Comparison of ENCODE assay signal across 8 mouse cellular contexts in genomic region chr7:28373891-28374495, GRCm38 (mm10). TPM values are rescaled to one million over a fixed set of nuclear protein-coding genes. Genes with fewer than 3 reads are reported as not detected.
A peak's percentile ranks its signal among the peaks of the same experiment; 100 is the strongest.
DNase-seq lines count a peak whose midpoint lies in the region; ATAC-seq and TF ChIP-seq lines count a peak whose summit lies in the region.

No protein-coding gene starts in this region.

- WGBS in lung, embryonic 15.5 days, result 79% methylated on average over 7 of the region's 7 CpGs
- WGBS in heart, postnatal 0 days, result 87% methylated on average over 7 of the region's 7 CpGs
- WGBS in neural tube, embryonic 11.5 days, result 82% methylated on average over 7 of the region's 7 CpGs

- H3K4me3 ChIP-seq in gastrocnemius, adult 2 months, result no peak overlapping the region
- no peak overlapping the region for H3K4me3 ChIP-seq in lung, embryonic 15.5 days
- H3K4me3 ChIP-seq in heart, postnatal 0 days (ENCODE audit: low read depth, low read length), result no peak overlapping the region
- no peak overlapping the region for H3K4me3 ChIP-seq in neural tube, embryonic 11.5 days (ENCODE audit: low read depth, low read length)

- peaks cover 12% of the 10 kb centered on the region; the same call in 1 of the 2 replicates for H3K36me3 ChIP-seq in lung, embryonic 15.5 days
- peaks cover 24% of the 10 kb centered on the region for H3K36me3 ChIP-seq in heart, postnatal 0 days (replicated peaks; ENCODE audit: control insufficient read depth, insufficient read depth, low read length)
- peaks cover 7% of the 10 kb centered on the region for H3K36me3 ChIP-seq in neural tube, embryonic 11.5 days (ENCODE audit: control insufficient read depth, insufficient read depth, low read length)

- no peak for TF ChIP-seq EP300 in heart, postnatal 0 days (IDR thresholded peaks at IDR 0.05; ENCODE audit: low read depth)

- no peaks in the 10 kb centered on the region for H3K27me3 ChIP-seq in lung, embryonic 15.5 days
- H3K27me3 ChIP-seq in heart, postnatal 0 days (ENCODE audit: control insufficient read depth, insufficient read depth, low read length), result no peaks in the 10 kb centered on the region
- no peaks in the 10 kb centered on the region for H3K27me3 ChIP-seq in neural tube, embryonic 11.5 days (ENCODE audit: control insufficient read depth, insufficient read depth, low read length)

- H3K9me3 ChIP-seq in lung, embryonic 15.5 days, result no peaks in the 10 kb centered on the region
- H3K9me3 ChIP-seq in heart, postnatal 0 days (replicated peaks; ENCODE audit: control insufficient read depth, low read length), result no peaks in the 10 kb centered on the region
- no peaks in the 10 kb centered on the region for H3K9me3 ChIP-seq in neural tube, embryonic 11.5 days (ENCODE audit: control insufficient read depth, low read length)

- no peak for ATAC-seq in lung, embryonic 15.5 days (ENCODE audit: borderline replicate concordance, extremely low read depth, low FRiP score, low TSS enrichment)
- ATAC-seq in heart, postnatal 0 days (ENCODE audit: insufficient read depth, low read depth), result no peak
- no peak for ATAC-seq in neural tube, embryonic 11.5 days (ENCODE audit: insufficient read depth, low FRiP score, low TSS enrichment)

- intact Hi-C loops in gastrocnemius, adult 2 months (cut with DNase I), result loop anchor here (1.0 kb wide), 1 partner anchor 12 kb away; no protein-coding TSS in a partner anchor

- no peak overlapping the region for H3K4me2 ChIP-seq in lung, embryonic 15.5 days
- H3K4me2 ChIP-seq in heart, postnatal 0 days (ENCODE audit: low read depth, low read length), result no peak overlapping the region
- H3K4me2 ChIP-seq in neural tube, embryonic 11.5 days (ENCODE audit: low read depth), result no peak overlapping the region

- H3K27ac ChIP-seq in gastrocnemius, adult 2 months, result peak overlapping the region; percentile 94
- H3K27ac ChIP-seq in lung, embryonic 15.5 days, result peak overlapping the region; percentile 64; the same call in 1 of the 2 replicates
- peak overlapping the region; percentile 100 for H3K27ac ChIP-seq in heart, postnatal 0 days (ENCODE audit: low read depth)
- 0 out of 2 replicates have a peak overlapping the region, but pooled peaks have one; percentile 27 for H3K27ac ChIP-seq in neural tube, embryonic 11.5 days (ENCODE audit: low read depth, low read length)

- no peak overlapping the region for H3K9ac ChIP-seq in lung, embryonic 15.5 days
- H3K9ac ChIP-seq in heart, postnatal 0 days (replicated peaks; ENCODE audit: low read depth, low read length), result no peak overlapping the region
- H3K9ac ChIP-seq in neural tube, embryonic 11.5 days (ENCODE audit: low read length), result no peak overlapping the region

- no peak for TF ChIP-seq CTCF in gastrocnemius, adult 2 months (IDR thresholded peaks at IDR 0.05)
- no peak for TF ChIP-seq CTCF in heart, postnatal 0 days (IDR thresholded peaks at IDR 0.05; ENCODE audit: low read depth)

- H3K4me1 ChIP-seq in lung, embryonic 15.5 days, result peaks cover 49% of the 10 kb centered on the region
- H3K4me1 ChIP-seq in heart, postnatal 0 days (ENCODE audit: control insufficient read depth, insufficient read depth), result peaks cover 34% of the 10 kb centered on the region
- peaks cover 35% of the 10 kb centered on the region for H3K4me1 ChIP-seq in neural tube, embryonic 11.5 days (ENCODE audit: control insufficient read depth, insufficient read depth, low read length)

- DNase-seq in gastrocnemius, adult 2 months, result no peak
- no peak for DNase-seq in gastrocnemius, postnatal 25 days
- DNase-seq in lung, postnatal 36 days, result no peak
- DNase-seq in heart, postnatal 0 days (ENCODE audit: low spot score), result no peak
- DNase-seq in neural tube, embryonic 11.5 days (ENCODE audit: low spot score), result no peak
- no peak for DNase-seq in adrenal gland, adult 8-10 months
- no peak for DNase-seq in left cerebral cortex, adult 18-20 months (ENCODE audit: low spot score in 2 of 2)

RNA-seq across cellular contexts. Expression of gene Plekhg2, which starts 1.6 kb away (rescaled TPM):
- 1 to 10 TPM; 4.0 to 7.5 TPM for total RNA-seq in gastrocnemius, adult 2 months (2021)
- 1 to 10 TPM; 4.7 to 7.3 TPM for total RNA-seq in gastrocnemius, postnatal 25 days (2021)
- 59.4 and 67.9 TPM in 2 replicates for polyA plus RNA-seq in lung, embryonic 15.5 days (2015; fragmentation: Nextera tagmentation; extraction: Ambion mirVana)
- total RNA-seq in heart, postnatal 0 days (2014; rRNA removed; ENCODE audit: low replicate concordance), result 23.5 and 41.7 TPM in 2 replicates
- polyA plus RNA-seq in heart, postnatal 0 days (2015; fragmentation: Nextera tagmentation; extraction: Ambion mirVana), result 11.8 and 13.7 TPM in 2 replicates
- polyA plus RNA-seq in neural tube, embryonic 11.5 days (2014; fragmentation: Nextera tagmentation; extraction: Ambion mirVana), result 50.5 and 54.5 TPM in 2 replicates
- total RNA-seq in adrenal gland, adult 8-10 months (2022), result 10 to 100 TPM; 13.6 to 28.9 (median 20.9) TPM
- 1 to 10 TPM; 4.8 to 5.2 TPM for total RNA-seq in left cerebral cortex, adult 18-20 months (2021)

RNA-seq across cellular contexts. Expression of gene Zfp36, which starts 6.1 kb away (rescaled TPM):
- total RNA-seq in gastrocnemius, adult 2 months (2021), result 10 to 100 TPM; 10.0 to 36.7 TPM
- total RNA-seq in gastrocnemius, postnatal 25 days (2021), result 1 to 10 TPM; 7.3 to 7.6 TPM
- 16.4 and 17.9 TPM in 2 replicates for polyA plus RNA-seq in lung, embryonic 15.5 days (2015; fragmentation: Nextera tagmentation; extraction: Ambion mirVana)
- 10.8 and 19.2 TPM in 2 replicates for total RNA-seq in heart, postnatal 0 days (2014; rRNA removed; ENCODE audit: low replicate concordance)
- 12.5 and 13.6 TPM in 2 replicates for polyA plus RNA-seq in heart, postnatal 0 days (2015; fragmentation: Nextera tagmentation; extraction: Ambion mirVana)
- polyA plus RNA-seq in neural tube, embryonic 11.5 days (2014; fragmentation: Nextera tagmentation; extraction: Ambion mirVana), result 4.3 and 5.1 TPM in 2 replicates
- 10 to 100 TPM; 12.8 to 33.6 (median 21.5) TPM for total RNA-seq in adrenal gland, adult 8-10 months (2022)
- 1 to 10 TPM; 1.4 to 2.3 TPM for total RNA-seq in left cerebral cortex, adult 18-20 months (2021)

RNA-seq across cellular contexts. Expression of gene Med29, which starts 18.5 kb away (rescaled TPM):
- total RNA-seq in gastrocnemius, adult 2 months (2021), result 10 to 100 TPM; 22.1 to 28.3 TPM
- 10 to 100 TPM; 19.6 to 20.2 TPM for total RNA-seq in gastrocnemius, postnatal 25 days (2021)
- polyA plus RNA-seq in lung, embryonic 15.5 days (2015; fragmentation: Nextera tagmentation; extraction: Ambion mirVana), result 51.2 and 53.8 TPM in 2 replicates
- total RNA-seq in heart, postnatal 0 days (2014; rRNA removed; ENCODE audit: low replicate concordance), result 42.1 and 51.4 TPM in 2 replicates
- polyA plus RNA-seq in heart, postnatal 0 days (2015; fragmentation: Nextera tagmentation; extraction: Ambion mirVana), result 44.1 and 45.8 TPM in 2 replicates
- 45.8 and 48.8 TPM in 2 replicates for polyA plus RNA-seq in neural tube, embryonic 11.5 days (2014; fragmentation: Nextera tagmentation; extraction: Ambion mirVana)
- total RNA-seq in adrenal gland, adult 8-10 months (2022), result 10 to 100 TPM; 24.5 to 44.1 (median 29.5) TPM
- total RNA-seq in left cerebral cortex, adult 18-20 months (2021), result 10 to 100 TPM; 20.3 to 22.0 TPM

RNA-seq across cellular contexts. Expression of gene Paf1, which starts 18.8 kb away (rescaled TPM):
- total RNA-seq in gastrocnemius, adult 2 months (2021), result 10 to 100 TPM; 31.0 to 35.0 TPM
- total RNA-seq in gastrocnemius, postnatal 25 days (2021), result 10 to 100 TPM; 24.9 to 29.4 TPM
- 80.7 and 88.2 TPM in 2 replicates for polyA plus RNA-seq in lung, embryonic 15.5 days (2015; fragmentation: Nextera tagmentation; extraction: Ambion mirVana)
- 29.8 and 66.1 TPM in 2 replicates for total RNA-seq in heart, postnatal 0 days (2014; rRNA removed; ENCODE audit: low replicate concordance)
- 54.2 and 56.5 TPM in 2 replicates for polyA plus RNA-seq in heart, postnatal 0 days (2015; fragmentation: Nextera tagmentation; extraction: Ambion mirVana)
- polyA plus RNA-seq in neural tube, embryonic 11.5 days (2014; fragmentation: Nextera tagmentation; extraction: Ambion mirVana), result 71.7 and 78.0 TPM in 2 replicates
- total RNA-seq in adrenal gland, adult 8-10 months (2022), result 100 to 1,000 TPM in 1 of 4 experiments, 10 to 100 TPM in 3; 61.6 to 102 (median 87.9) TPM
- total RNA-seq in left cerebral cortex, adult 18-20 months (2021), result 10 to 100 TPM; 54.8 to 59.0 TPM

RNA-seq across cellular contexts. Expression of gene Rps16, which starts 23.5 kb away (rescaled TPM):
- 100 to 1,000 TPM; 373 to 449 TPM for total RNA-seq in gastrocnemius, adult 2 months (2021)
- 100 to 1,000 TPM; 361 to 390 TPM for total RNA-seq in gastrocnemius, postnatal 25 days (2021)
- polyA plus RNA-seq in lung, embryonic 15.5 days (2015; fragmentation: Nextera tagmentation; extraction: Ambion mirVana), result 979 and 1,114 TPM in 2 replicates
- 145 and 161 TPM in 2 replicates for total RNA-seq in heart, postnatal 0 days (2014; rRNA removed; ENCODE audit: low replicate concordance)
- polyA plus RNA-seq in heart, postnatal 0 days (2015; fragmentation: Nextera tagmentation; extraction: Ambion mirVana), result 481 and 513 TPM in 2 replicates
- 780 and 827 TPM in 2 replicates for polyA plus RNA-seq in neural tube, embryonic 11.5 days (2014; fragmentation: Nextera tagmentation; extraction: Ambion mirVana)
- 1,000 to 10,000 TPM in 3 of 4 experiments, 100 to 1,000 TPM in 1; 948 to 1,196 (median 1,106) TPM for total RNA-seq in adrenal gland, adult 8-10 months (2022)
- total RNA-seq in left cerebral cortex, adult 18-20 months (2021), result 100 to 1,000 TPM; 462 to 497 TPM

Comparison
In these comparisons a context has a peak if more than half of its experiments do, and no peak if none do; other contexts are left out.
1. H3K27ac ChIP-seq: peak in every context shown above with its lines; median percentile 100 in heart, postnatal 0 days; 94 in gastrocnemius, adult 2 months; 64 in lung, embryonic 15.5 days; 27 in neural tube, embryonic 11.5 days.